Mouse (Mus musculus) heart, embryonic 13.5 days (tissue): ENCODE results near the gene Cdk2. TPM values are rescaled to one million over a fixed set of nuclear protein-coding genes. Genes with fewer than 3 reads are reported as not detected.

Experiments
- ATAC-seq: fragments of 200-750 bp; cut with Nextera tagmentation; 2 replicates; pipeline ENCODE4 v1.8.0; 2017; ENCODE audit warnings: moderate TSS enrichment; ENCODE audit not compliant: insufficient number of reproducible peaks, low FRiP score, low TSS enrichment; ENCODE audit errors: extremely low read depth
- H3K27ac ChIP-seq: fragments of 300-500 bp; sonication (generic); replicated peaks from 2 replicates; pipeline ENCODE4 v1.5.1; 2015; ENCODE audit warnings: moderate library complexity, mild to moderate bottlenecking, inconsistent platforms
- H3K27me3 ChIP-seq: fragments of 300-500 bp; sonication (generic); replicated peaks from 2 replicates; pipeline ENCODE4 v1.6.1; 2015; ENCODE audit warnings: mild to moderate bottlenecking, inconsistent platforms
- H3K36me3 ChIP-seq: fragments of 300-500 bp; sonication (generic); 2 replicates; pipeline ENCODE4 v1.6.1; 2015; ENCODE audit warnings: mild to moderate bottlenecking, inconsistent platforms
- H3K4me1 ChIP-seq: fragments of 300-500 bp; sonication (generic); 2 replicates; pipeline ENCODE4 v1.6.1; 2015; ENCODE audit warnings: inconsistent platforms
- H3K4me2 ChIP-seq: fragments of 300-500 bp; sonication (generic); 2 replicates; pipeline ENCODE4 v1.6.1; 2015; ENCODE audit warnings: inconsistent platforms, mild to moderate bottlenecking, moderate library complexity
- H3K4me3 ChIP-seq: fragments of 300-500 bp; sonication (generic); 2 replicates; pipeline ENCODE4 v1.5.1; 2015; ENCODE audit warnings: moderate library complexity, mild to moderate bottlenecking, inconsistent platforms
- H3K9ac ChIP-seq: fragments of 300-500 bp; sonication (generic); 2 replicates; pipeline ENCODE4 v1.6.1; 2015; ENCODE audit warnings: inconsistent platforms, mild to moderate bottlenecking, moderate library complexity
- H3K9me3 ChIP-seq: fragments of 300-500 bp; sonication (generic); 2 replicates; pipeline ENCODE4 v1.6.1; 2016; ENCODE audit warnings: inconsistent platforms
- WGBS: fragments of 180-500 bp; shearing (Covaris S2); methylation state at CpG from one replicate; pipeline ENCODE4 v1.1.7; 2015; ENCODE audit warnings: mixed read lengths; 5-methylcytosine and 5-hydroxymethylcytosine counted together
- polyA plus RNA-seq: library from polyadenylated mRNA; unstranded; fragments of >200 nt; fragmentation: Nextera tagmentation; extraction: Ambion mirVana; gene quantifications from 2 replicates; pipeline ENCODE4 v1.2.1, GENCODE M21; 2015

Gene Cdk2
- polyA plus RNA-seq, 1 experiment from 2014 or later, result 86.6 TPM

- H3K27me3 ChIP-seq, result 0 out of 2 replicates have a peak, but pooled peaks cover 6% of the 10 kb centered on the region
- H3K9ac ChIP-seq, result peak overlapping the region; percentile 87
- no peak for ATAC-seq
- no peaks in the 10 kb centered on the region for H3K9me3 ChIP-seq
- peaks cover 13% of the 10 kb centered on the region; the same call in 1 of the 2 replicates for H3K36me3 ChIP-seq
- peak overlapping the region; percentile 82 for H3K4me3 ChIP-seq
- H3K4me1 ChIP-seq, result peaks cover 18% of the 10 kb centered on the region
- H3K27ac ChIP-seq, result 0 out of 2 replicates have a peak overlapping the region, but pooled peaks have one; percentile 28
- WGBS, result 1% methylated on average over 41 of the region's 42 CpGs
- H3K4me2 ChIP-seq, result peak overlapping the region; percentile 89
Observed at GRCm38 (mm10) chr10:128668790-128669672, 35.8 kb downstream of the Cdk2 start.

- Histone ChIP-seq H3K27ac (no peak overlapping the region), H3K4me3 (no peak overlapping the region), H3K4me2 (no peak overlapping the region), H3K4me1 (peaks cover 9% of the 10 kb centered on the region), H3K36me3 (peaks cover 3% of the 10 kb centered on the region; the same call in 1 of the 2 replicates), H3K9ac (no peak overlapping the region), H3K27me3 (0 out of 2 replicates have a peak, but pooled peaks cover under 1% of the 10 kb centered on the region), H3K9me3 (no peaks in the 10 kb centered on the region)
- 88% methylated on average over 2 of the region's 2 CpGs for WGBS
- no peak for ATAC-seq
Observed at GRCm38 (mm10) chr10:128665806-128666205, 39.0 kb downstream of the Cdk2 start.

- WGBS, result 64% methylated on average over 3 of the region's 3 CpGs
- Histone ChIP-seq H3K9ac (no peak overlapping the region), H3K36me3 (no peaks in the 10 kb centered on the region), H3K4me3 (no peak overlapping the region), H3K27ac (no peak overlapping the region), H3K9me3 (no peaks in the 10 kb centered on the region), H3K27me3 (no peaks in the 10 kb centered on the region), H3K4me1 (peaks cover 9% of the 10 kb centered on the region), H3K4me2 (no peak overlapping the region)
- ATAC-seq, result no peak
Observed at GRCm38 (mm10) chr10:128665307-128665706, 39.5 kb downstream of the Cdk2 start.

GRCm38 (mm10) chr10:128664808-128665207 lies 40.0 kb downstream of the Cdk2 start:
- H3K27ac ChIP-seq, result no peak overlapping the region
- no peaks in the 10 kb centered on the region for H3K36me3 ChIP-seq
- ATAC-seq, result no peak
- no peak overlapping the region for H3K9ac ChIP-seq
- no peaks in the 10 kb centered on the region for H3K27me3 ChIP-seq
- H3K9me3 ChIP-seq, result no peaks in the 10 kb centered on the region
- H3K4me3 ChIP-seq, result no peak overlapping the region
- peaks cover 9% of the 10 kb centered on the region for H3K4me1 ChIP-seq
- H3K4me2 ChIP-seq, result no peak overlapping the region
- WGBS, result 55% methylated on average over 3 of the region's 3 CpGs

GRCm38 (mm10) chr10:128663441-128664220 lies 41.2 kb downstream of the Cdk2 start:
- Histone ChIP-seq H3K9ac (no peak overlapping the region), H3K27me3 (no peaks in the 10 kb centered on the region), H3K9me3 (no peaks in the 10 kb centered on the region), H3K4me1 (peaks cover 7% of the 10 kb centered on the region), H3K4me2 (no peak overlapping the region), H3K36me3 (no peaks in the 10 kb centered on the region), H3K4me3 (no peak overlapping the region), H3K27ac (no peak overlapping the region)
- no peak for ATAC-seq
- 46% methylated on average over 5 of the region's 5 CpGs for WGBS

- Histone ChIP-seq H3K4me1 (0 out of 2 replicates have a peak, but pooled peaks cover 3% of the 10 kb centered on the region), H3K36me3 (no peaks in the 10 kb centered on the region), H3K4me3 (no peak overlapping the region), H3K9me3 (no peaks in the 10 kb centered on the region), H3K27ac (no peak overlapping the region), H3K4me2 (no peak overlapping the region), H3K27me3 (no peaks in the 10 kb centered on the region), H3K9ac (no peak overlapping the region)
- no peak for ATAC-seq
Observed at GRCm38 (mm10) chr10:128662465-128662864, 42.4 kb downstream of the Cdk2 start.

GRCm38 (mm10) chr10:128659490-128659889 lies 45.3 kb downstream of the Cdk2 start:
- peaks cover 8% of the 10 kb centered on the region for H3K4me1 ChIP-seq
- no peak for ATAC-seq
- no peak overlapping the region for H3K4me2 ChIP-seq
- H3K36me3 ChIP-seq, result no peaks in the 10 kb centered on the region
- no peaks in the 10 kb centered on the region for H3K9me3 ChIP-seq
- H3K27me3 ChIP-seq, result no peaks in the 10 kb centered on the region
- H3K27ac ChIP-seq, result no peak overlapping the region
- no peak overlapping the region for H3K9ac ChIP-seq
- H3K4me3 ChIP-seq, result no peak overlapping the region
- 30% methylated on average over 9 of the region's 9 CpGs for WGBS

- H3K9ac ChIP-seq, result no peak overlapping the region
- WGBS, result 53% methylated on average over 9 of the region's 9 CpGs
- H3K4me1 ChIP-seq, result peaks cover 8% of the 10 kb centered on the region
- ATAC-seq, result no peak
- no peak overlapping the region for H3K27ac ChIP-seq
- no peak overlapping the region for H3K4me2 ChIP-seq
- 0 out of 2 replicates have a peak, but pooled peaks cover 4% of the 10 kb centered on the region for H3K27me3 ChIP-seq
- no peaks in the 10 kb centered on the region for H3K9me3 ChIP-seq
- H3K4me3 ChIP-seq, result no peak overlapping the region
- H3K36me3 ChIP-seq, result no peaks in the 10 kb centered on the region
Observed at GRCm38 (mm10) chr10:128657844-128658243, 47.0 kb downstream of the Cdk2 start.

GRCm38 (mm10) chr10:128656731-128657130 lies 48.1 kb downstream of the Cdk2 start:
- H3K27me3 ChIP-seq, result 0 out of 2 replicates have a peak, but pooled peaks cover 4% of the 10 kb centered on the region
- H3K4me2 ChIP-seq, result no peak overlapping the region
- 85% methylated on average over 1 of the region's 1 CpGs for whole genome bisulfite sequencing
- no peak for ATAC-seq
- H3K4me1 ChIP-seq, result peaks cover 8% of the 10 kb centered on the region
- H3K4me3 ChIP-seq, result no peak overlapping the region
- no peak overlapping the region for H3K9ac ChIP-seq
- H3K27ac ChIP-seq, result no peak overlapping the region
- no peaks in the 10 kb centered on the region for H3K9me3 ChIP-seq
- H3K36me3 ChIP-seq, result no peaks in the 10 kb centered on the region

GRCm38 (mm10) chr10:128655254-128655653 lies 49.6 kb downstream of the Cdk2 start:
- H3K27ac ChIP-seq, result no peak overlapping the region

GRCm38 (mm10) chr10:128653866-128654265 lies 51.0 kb downstream of the Cdk2 start:
- Histone ChIP-seq H3K4me2 (no peak overlapping the region), H3K9me3 (no peaks in the 10 kb centered on the region), H3K27ac (no peak overlapping the region), H3K36me3 (no peaks in the 10 kb centered on the region), H3K4me3 (no peak overlapping the region), H3K27me3 (peaks cover 4% of the 10 kb centered on the region; the same call in 1 of the 2 replicates), H3K4me1 (peaks cover 5% of the 10 kb centered on the region), H3K9ac (no peak overlapping the region)
- 58% methylated on average over 4 of the region's 4 CpGs for WGBS
- no peak for ATAC-seq

More at GRCm38 (mm10) chr10:128655254-128655653, 49.6 kb downstream of the Cdk2 start:
- H3K27me3 ChIP-seq, result peaks cover 4% of the 10 kb centered on the region; the same call in 1 of the 2 replicates
- H3K4me3 ChIP-seq, result no peak overlapping the region
- no peak overlapping the region for H3K9ac ChIP-seq
- no peak overlapping the region for H3K4me2 ChIP-seq
- H3K4me1 ChIP-seq, result peaks cover 8% of the 10 kb centered on the region
- no peaks in the 10 kb centered on the region for H3K9me3 ChIP-seq
- WGBS, result 35% methylated on average over 3 of the region's 3 CpGs
- no peaks in the 10 kb centered on the region for H3K36me3 ChIP-seq
- no peak for ATAC-seq
